Mouse (Mus musculus) megakaryocyte, adult 5-6 weeks (primary cell): ENCODE results near the gene Dzip1. TPM values are rescaled to one million over a fixed set of nuclear protein-coding genes. Genes with fewer than 3 reads are reported as not detected.

ENCODE experiments used
- ATAC-seq: 2 replicates; pipeline ENCODE4 v1.8.0; 2016; ENCODE audit warnings: mild to moderate bottlenecking, inconsistent platforms; ENCODE audit not compliant: poor library complexity, severe bottlenecking
- total RNA-seq, 2 experiments: library from RNA; stranded (forward) in 1 of 2; stranded (reverse) in 1 of 2; fragments of 153-499, 151-499 nt in 1 of 2; fragments of 221-1000, 200-1000 nt in 1 of 2; gene quantifications; 2 replicates each; pipeline versions ENCODE4 v1.2.3 to v1.2.4; 2015 to 2017

Dzip1 gene
- 0.02 and 0.36 TPM in 2 replicates for total RNA-seq (2015)
- 0.04 and 0.61 TPM in 2 replicates for total RNA-seq (2017)

DNA sequence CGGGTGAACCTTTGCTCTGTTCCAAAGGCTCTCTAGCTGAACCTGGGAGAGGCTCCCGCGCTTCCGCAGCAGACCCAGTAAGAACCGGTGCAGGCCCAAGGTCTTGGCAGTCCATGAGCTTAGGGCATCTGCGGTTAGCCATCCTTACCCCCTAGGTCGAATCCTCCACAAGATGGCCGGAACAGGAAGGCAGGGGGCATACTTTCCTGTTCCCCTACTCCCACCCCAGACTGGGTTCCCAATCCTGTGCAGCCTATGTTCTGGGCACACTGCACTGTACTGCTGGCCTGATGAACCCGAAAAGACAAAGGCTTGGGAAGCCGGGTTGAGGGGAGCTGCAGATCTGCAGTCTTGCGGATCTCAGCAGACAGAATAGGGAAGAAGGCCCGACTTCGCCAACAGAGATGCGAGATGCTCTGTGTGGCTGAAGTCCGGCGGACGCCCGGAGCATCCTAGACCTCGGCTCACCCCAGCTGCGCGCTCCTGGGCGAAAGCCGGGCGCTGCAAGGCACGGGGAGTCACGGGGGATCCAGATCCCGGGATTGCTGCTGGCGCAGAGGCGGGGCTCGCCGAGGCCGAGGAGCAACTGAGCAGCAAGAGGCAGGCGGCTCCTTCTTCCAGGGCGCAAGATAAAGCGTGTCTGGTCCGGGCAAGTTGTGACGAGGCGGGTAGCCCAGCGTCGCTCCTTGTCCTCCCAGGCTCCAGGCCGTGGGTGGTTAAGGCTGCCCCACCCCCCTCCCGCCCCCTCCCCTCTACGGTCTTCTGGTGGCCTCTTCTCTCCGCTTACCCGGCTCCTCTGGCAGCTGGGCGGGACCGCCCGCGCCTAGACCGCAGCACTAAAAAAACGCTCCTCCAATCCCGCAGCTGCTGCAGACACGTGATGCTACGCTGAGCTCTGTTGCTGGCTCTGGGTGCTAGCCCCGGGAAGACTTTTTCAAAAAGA, at the start of gene Dzip1:
Gene Dzip1 (minus strand): TSS at position 788 of the 943 bp plus-strand sequence.
- peak; percentile 44 for ATAC-seq

DNA sequence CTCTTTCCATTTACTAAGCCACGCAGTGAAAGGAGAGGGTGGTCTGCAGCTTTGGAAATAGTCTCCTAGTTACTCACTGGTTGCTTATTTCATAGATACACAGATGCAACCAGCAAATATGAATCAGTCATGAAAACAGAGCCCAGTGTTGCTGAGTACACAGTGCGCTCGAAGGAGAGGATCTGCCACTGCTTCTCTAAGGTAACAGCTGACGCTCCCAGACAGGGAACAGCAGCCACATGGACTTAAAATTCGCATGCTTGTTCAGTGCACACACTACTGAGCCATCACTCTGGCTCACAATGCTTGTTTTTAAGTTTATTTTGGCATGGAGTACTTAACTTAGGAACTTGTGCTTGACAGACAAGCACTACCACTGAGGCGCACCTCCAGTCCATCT, 47.0 kb upstream of the Dzip1 start:
- ATAC-seq: no peak

- ATAC-seq: no peak
These were observed 42.4 kb upstream of the Dzip1 start for GRCm38 (mm10) chr14:118967646-118968045.

- ATAC-seq: peak; percentile 12; the same call in 1 of the 2 replicates
These were observed 40.2 kb upstream of the Dzip1 start for GRCm38 (mm10) chr14:118965356-118966000.

DNA sequence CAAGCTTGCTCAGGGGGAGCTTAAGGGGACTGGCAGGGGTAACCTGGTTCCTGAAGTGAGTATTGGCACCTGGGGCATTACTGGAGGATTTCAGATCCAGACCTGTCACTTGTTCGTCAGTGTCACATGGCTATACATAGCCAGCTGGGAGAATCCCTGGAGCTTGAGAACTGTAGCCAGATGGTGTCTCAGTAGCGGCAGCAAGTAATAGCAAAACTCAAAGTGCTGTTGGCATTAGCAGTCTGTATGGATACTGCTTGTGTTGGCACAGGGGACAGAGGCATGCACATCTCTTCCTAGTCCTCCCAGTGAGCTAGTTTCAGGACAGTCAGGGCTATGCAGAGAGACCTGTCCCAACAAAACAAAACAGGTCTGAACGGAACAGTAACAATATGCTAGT, 32.8 kb upstream of the Dzip1 start:
- no peak for ATAC-seq

DNA sequence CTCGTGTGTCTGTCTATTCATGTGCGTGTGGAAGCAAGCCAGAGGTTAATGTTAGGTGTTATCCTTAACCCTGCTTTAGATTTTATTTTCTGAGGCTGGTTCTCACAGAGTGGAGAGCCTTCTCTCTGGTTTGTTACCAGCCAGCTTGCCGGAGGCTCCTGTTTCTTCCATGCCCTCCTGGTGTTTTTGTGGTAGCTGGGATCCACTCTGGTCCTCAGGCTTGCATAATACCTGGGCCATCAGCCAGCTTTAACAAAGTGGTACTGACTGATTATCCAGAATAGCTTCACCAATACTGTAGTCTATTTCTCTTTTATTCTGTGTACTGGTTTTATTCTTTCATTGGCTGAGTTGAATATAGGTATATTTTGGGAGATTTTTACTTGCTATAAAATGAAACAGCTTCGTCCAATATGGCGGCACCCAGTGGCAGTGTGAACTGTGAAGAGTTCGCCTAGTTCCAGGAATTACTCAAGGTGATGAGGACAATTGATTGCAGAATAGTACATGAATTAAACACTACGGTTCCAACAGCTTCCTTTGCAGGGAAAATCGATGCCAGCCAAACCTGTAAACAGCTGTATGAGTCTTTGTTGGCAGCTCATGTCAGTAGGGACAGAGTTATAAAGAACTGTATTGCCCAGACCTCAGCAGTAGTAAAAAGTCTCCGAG, 26.8 kb upstream of the Dzip1 start:
- ATAC-seq: no peak

DNA sequence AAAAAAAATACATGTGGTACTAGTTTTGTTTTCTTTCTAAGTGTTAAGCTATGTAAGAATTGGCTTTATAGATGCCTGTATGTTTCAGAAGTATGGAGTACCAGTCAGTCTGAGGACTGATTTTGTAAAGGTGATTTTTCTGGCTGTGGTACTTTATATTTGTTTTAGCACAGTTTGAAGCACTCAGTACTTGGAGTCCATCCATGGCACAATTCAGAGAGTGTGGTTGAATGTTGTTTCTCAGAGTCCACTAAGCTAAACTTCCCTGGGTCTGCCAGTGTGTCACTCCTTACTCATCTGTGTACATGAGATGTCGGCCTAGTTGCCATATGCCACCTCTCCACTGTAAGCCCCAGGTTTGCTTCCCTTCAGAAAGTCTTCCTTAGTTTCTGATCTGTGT, 23.6 kb upstream of the Dzip1 start:
- no peak for ATAC-seq

- ATAC-seq: peak; percentile 67
These were observed 19.4 kb upstream of the Dzip1 start for GRCm38 (mm10) chr14:118944702-118945101.

DNA sequence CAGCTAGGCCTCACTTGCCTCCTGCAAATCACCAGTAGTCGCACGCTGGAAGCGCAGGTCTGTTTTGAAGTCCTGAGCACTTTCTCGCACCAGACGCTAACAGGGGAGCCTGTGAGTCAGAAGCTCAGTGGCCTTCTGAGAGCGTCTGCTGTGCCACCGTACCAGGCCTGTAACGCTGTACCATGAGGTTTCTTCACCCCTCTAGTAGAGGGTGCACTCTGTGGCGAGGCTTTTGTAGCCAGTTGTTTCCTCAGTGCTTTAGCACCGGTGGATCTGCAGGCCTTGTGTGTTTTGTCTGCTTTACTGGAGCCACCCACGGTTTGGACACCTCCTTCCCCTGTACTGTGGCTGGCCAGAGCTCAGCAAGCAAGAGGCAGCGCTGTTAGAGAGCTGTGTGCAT, 16.8 kb upstream of the Dzip1 start:
- no peak for ATAC-seq

GRCm38 (mm10) chr14:118940796-118941495, 15.7 kb upstream of the Dzip1 start:
- no peak for ATAC-seq

- ATAC-seq: 0 out of 2 replicates have a peak, but pooled peaks have one; percentile 8
These were observed 13.3 kb upstream of the Dzip1 start for GRCm38 (mm10) chr14:118938551-118938950.

DNA sequence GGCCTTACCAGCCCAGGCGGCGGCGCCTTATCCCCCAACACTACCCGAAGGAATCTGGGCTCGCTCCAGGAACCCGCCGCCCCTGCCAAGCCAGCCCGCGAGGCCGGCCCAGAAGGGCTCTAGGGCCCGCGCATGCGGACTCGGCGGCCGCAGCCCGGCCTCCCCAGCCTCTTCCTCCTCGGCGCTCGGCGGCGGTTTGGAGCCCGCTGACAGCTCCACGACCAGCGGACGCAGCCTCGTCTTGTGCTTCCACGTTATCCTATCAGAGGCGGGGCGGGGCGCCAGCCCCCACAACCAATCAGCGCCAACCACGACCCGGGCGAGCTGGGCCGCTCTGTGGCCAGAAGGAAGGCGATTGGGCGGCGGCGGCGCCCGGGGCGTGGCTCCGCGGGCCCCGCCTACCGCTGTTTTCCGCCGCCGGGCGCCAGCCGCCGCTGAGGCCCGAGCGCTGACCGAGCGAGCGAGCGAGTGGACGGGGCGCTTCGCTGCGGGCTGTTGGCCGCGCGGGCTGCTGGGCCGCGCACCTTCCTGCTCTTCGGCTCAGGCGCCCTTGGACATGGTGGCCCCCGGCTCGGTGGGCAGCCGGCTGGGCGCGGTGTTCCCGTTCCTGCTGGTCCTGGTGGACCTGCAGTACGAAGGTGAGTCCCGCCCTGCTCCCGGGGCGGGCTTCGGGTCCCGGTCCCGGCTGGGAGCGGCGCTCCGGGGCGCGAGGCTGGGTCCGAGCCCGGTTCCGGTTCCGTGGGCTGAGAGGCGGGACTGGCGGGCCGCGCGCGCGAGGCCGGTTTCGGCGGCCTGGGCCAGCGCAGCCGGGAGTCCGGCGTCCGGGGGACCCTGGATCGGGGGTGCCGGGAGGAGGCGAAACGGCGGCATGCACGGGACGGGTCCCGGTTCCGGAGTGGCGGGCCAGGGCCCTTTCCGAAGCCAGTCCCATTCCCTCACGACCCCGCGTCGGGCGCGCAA, 12.6 kb upstream of the Dzip1 start, which contains the start of gene Dnajc3:
Gene Dnajc3 (plus strand): TSS at position 444 of the 960 bp plus-strand sequence.
- ATAC-seq: peak; percentile 92

DNA sequence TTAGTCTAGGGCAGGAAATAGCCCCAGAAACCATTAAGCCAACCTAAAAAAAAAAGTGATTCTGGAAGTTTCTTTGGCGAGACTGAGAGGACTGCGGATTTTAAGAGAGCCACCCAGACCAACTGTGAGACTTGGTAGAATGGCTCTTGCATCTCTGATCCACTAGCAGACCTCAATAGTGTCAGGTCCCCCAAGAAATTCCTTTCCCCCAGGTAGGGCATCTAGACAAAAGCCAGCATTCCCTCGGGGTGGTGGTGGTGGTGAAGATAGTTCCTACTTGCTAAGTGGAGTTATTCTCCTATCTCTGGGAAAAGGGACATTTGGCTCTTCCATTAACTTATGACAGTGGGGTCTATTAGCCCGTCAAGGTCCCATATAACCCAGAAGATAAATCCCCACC, 11.7 kb upstream of the Dzip1 start:
- no peak for ATAC-seq

DNA sequence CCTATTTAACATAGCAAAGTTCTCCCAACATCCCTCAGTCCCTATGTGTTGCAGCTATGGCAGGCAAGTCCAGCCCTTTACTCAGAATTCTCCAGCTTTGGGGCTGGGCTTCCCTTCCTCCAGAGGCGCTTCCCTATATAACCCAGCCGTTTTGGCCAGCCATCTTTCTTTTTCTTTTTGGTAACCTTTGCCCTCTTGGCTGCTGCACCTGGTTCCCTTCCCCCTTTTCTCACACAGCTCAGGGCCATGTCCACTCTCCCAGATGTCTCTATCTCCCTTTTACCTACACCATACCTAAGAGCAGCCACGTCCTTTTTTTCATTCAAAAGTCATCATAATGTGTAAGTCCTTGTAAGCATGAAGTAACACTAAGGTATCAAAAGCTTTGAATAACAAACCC, 11.0 kb upstream of the Dzip1 start:
- no peak for ATAC-seq

GRCm38 (mm10) chr14:118934686-118935085, 9.4 kb upstream of the Dzip1 start:
- no peak for ATAC-seq

GRCm38 (mm10) chr14:118932956-118933355, 7.7 kb upstream of the Dzip1 start:
- no peak for ATAC-seq

- ATAC-seq: no peak
These were observed 5.9 kb upstream of the Dzip1 start for GRCm38 (mm10) chr14:118931181-118931580.

DNA sequence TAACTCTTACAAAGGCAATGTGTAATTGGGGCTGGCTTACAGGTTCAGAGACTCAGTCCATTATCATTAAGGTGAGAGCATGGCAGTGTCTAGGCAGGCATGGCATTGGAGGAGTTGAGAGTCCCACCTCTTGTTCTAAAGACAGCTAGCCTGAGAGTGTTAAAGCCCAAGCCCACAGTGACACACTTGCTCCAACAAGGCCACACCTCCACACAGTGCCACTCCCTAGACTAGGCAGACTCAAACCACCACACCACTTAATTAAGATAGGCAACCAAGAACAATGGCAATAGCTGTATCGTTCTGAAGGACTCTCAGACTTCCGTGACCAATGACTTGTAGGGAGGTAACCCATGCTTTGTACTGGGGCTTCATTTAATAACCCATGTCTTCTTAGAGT, 5.5 kb upstream of the Dzip1 start:
- ATAC-seq: no peak

DNA sequence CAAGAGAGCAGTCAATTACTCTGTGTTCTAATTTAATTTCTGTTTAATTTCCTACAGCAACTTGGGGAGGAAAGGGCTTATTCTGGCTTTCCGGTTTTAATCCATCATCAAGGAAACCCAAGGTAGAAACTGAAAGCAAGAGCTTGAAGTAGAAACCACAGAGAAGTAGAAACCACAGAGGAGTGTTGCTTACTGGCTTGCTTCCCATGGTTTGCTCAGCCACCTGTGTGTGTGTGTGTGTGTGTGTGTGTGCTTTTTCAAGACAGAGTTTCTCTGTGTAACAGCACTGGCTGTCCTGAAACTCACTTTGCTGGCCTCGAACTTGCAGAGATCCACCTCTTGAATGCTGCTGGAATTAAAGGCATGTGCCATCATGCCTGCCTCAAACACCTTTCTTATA, 4.5 kb upstream of the Dzip1 start:
- ATAC-seq: peak; percentile 68

DNA sequence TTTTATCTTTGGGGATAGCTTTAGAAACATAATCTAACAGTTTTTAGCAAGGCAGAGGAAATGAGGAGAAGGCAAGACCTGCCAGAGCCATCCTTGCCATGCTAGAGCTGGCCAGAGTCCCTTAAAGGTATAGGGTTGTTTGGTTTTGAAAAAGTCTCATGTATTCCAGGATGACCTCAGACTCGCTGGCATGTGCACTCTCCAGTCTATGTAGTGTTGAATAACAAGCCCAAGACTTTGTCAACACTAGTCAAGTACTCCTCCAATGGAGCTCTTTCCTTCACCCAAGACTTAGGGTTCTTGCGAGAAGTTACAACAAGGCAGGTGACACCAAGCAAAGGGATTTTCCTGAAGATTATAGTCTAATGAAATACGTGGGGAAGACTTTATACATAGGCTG, 3.3 kb upstream of the Dzip1 start:
- ATAC-seq: no peak
